ENCODE assay signal across 29 mouse cellular contexts in genomic region chr6:55343446-55343845, GRCm38 (mm10). TPM values are rescaled to one million over a fixed set of nuclear protein-coding genes. Genes with fewer than 3 reads are reported as not detected.
DNase-seq lines count a peak whose midpoint lies in the region; ATAC-seq lines count a peak whose summit lies in the region.
"Had no signal": no experiment of that assay in that cellular context is flagged by ENCODE, and none has a peak within 500 bp of the region (broad histone marks: within the 10 kb centered on the region; RNA-seq: fewer than 3 reads in every experiment).

No protein-coding gene starts in this region.

- H3K27me3 ChIP-seq in heart, embryonic 10.5 days (ENCODE audit: insufficient read depth, poor library complexity, severe bottlenecking), result peaks cover 47% of the 10 kb centered on the region
- H3K27me3 ChIP-seq in limb, embryonic 15.5 days, result no peaks in the 10 kb centered on the region
- no peaks in the 10 kb centered on the region for H3K27me3 ChIP-seq in limb, embryonic 10.5 days (ENCODE audit: low read depth, poor library complexity, severe bottlenecking)
- H3K27me3 ChIP-seq: heart, embryonic 15.5 days; midbrain, embryonic 15.5 days; neural tube, embryonic 13.5 days; stomach, embryonic 15.5 days had no signal

- peak; percentile 22 to 34 for DNase-seq in cerebellum, postnatal 14 days
- DNase-seq in heart, embryonic 10.5 days (ENCODE audit: low spot score), result no peak
- DNase-seq in heart, adult 8-10 months (ENCODE audit: low spot score), result no peak
- DNase-seq in limb, embryonic 10.5 days (ENCODE audit: low spot score), result no peak
- DNase-seq in ovary, postnatal 36 days (ENCODE audit: low spot score), result peak; percentile 1
- no peak for DNase-seq in ovary, adult 18-20 months (ENCODE audit: low spot score)
- DNase-seq: adrenal gland, postnatal 10 days; cerebellum, adult 9-10 months; kidney, postnatal 4 days; layer of hippocampus, adult 9-11 months; lung, embryonic 14.5 days; right cerebral cortex, adult 18-20 months; right cerebral cortex, postnatal 4 days; thymus, postnatal 25 days had no signal

- H3K36me3 ChIP-seq in heart, embryonic 10.5 days, result no peaks in the 10 kb centered on the region
- H3K36me3 ChIP-seq in limb, embryonic 15.5 days, result peaks cover 13% of the 10 kb centered on the region; the same call in 1 of the 2 replicates
- no peaks in the 10 kb centered on the region for H3K36me3 ChIP-seq in limb, embryonic 10.5 days
- H3K36me3 ChIP-seq: forebrain, embryonic 10.5 days; heart, embryonic 15.5 days; midbrain, embryonic 15.5 days; neural tube, embryonic 13.5 days; stomach, embryonic 15.5 days had no signal

- WGBS in heart, embryonic 10.5 days, result 82% methylated on average over 10 of the region's 10 CpGs
- 76% methylated on average over 10 of the region's 10 CpGs for WGBS in limb, embryonic 15.5 days
- WGBS in limb, embryonic 10.5 days, result 91% methylated on average over 10 of the region's 10 CpGs

- H3K9ac ChIP-seq in limb, embryonic 15.5 days, result no peak overlapping the region
- H3K9ac ChIP-seq: lung, embryonic 14.5 days; midbrain, embryonic 15.5 days; neural tube, embryonic 13.5 days; stomach, embryonic 15.5 days had no signal

- ATAC-seq in cerebellum, adult (ENCODE audit: insufficient number of reproducible peaks, low FRiP score, low TSS enrichment), result no peak
- ATAC-seq in limb, embryonic 15.5 days (ENCODE audit: insufficient number of reproducible peaks, low FRiP score, low TSS enrichment, low read depth), result no peak
- ATAC-seq: intestine, postnatal 0 days; midbrain, embryonic 15.5 days had no signal

- H3K4me2 ChIP-seq in limb, embryonic 15.5 days, result no peak overlapping the region
- H3K4me2 ChIP-seq: heart, embryonic 15.5 days; lung, embryonic 14.5 days; midbrain, embryonic 15.5 days; neural tube, embryonic 13.5 days; stomach, embryonic 15.5 days had no signal

- no peak overlapping the region for H3K4me3 ChIP-seq in heart, embryonic 10.5 days
- H3K4me3 ChIP-seq in limb, embryonic 15.5 days, result no peak overlapping the region
- H3K4me3 ChIP-seq in limb, embryonic 10.5 days, result no peak overlapping the region
- H3K4me3 ChIP-seq: forebrain, embryonic 10.5 days; heart, embryonic 15.5 days; left cerebral cortex, adult 2 months; midbrain, embryonic 15.5 days; neural tube, embryonic 13.5 days; stomach, embryonic 15.5 days had no signal

- no peaks in the 10 kb centered on the region for H3K9me3 ChIP-seq in heart, embryonic 10.5 days
- no peaks in the 10 kb centered on the region for H3K9me3 ChIP-seq in limb, embryonic 15.5 days
- H3K9me3 ChIP-seq in limb, embryonic 10.5 days (replicated peaks), result no peaks in the 10 kb centered on the region
- H3K9me3 ChIP-seq: forebrain, embryonic 10.5 days; heart, embryonic 15.5 days; midbrain, embryonic 15.5 days; neural tube, embryonic 13.5 days; stomach, embryonic 15.5 days had no signal

- peaks cover 41% of the 10 kb centered on the region for H3K4me1 ChIP-seq in heart, embryonic 10.5 days
- peaks cover 50% of the 10 kb centered on the region for H3K4me1 ChIP-seq in limb, embryonic 15.5 days
- H3K4me1 ChIP-seq in limb, embryonic 10.5 days, result peaks cover 26% of the 10 kb centered on the region
- H3K4me1 ChIP-seq: midbrain, embryonic 15.5 days had no signal

- H3K27ac ChIP-seq in heart, embryonic 10.5 days, result peak overlapping the region; percentile 36; the same call in 1 of the 2 replicates
- peak overlapping the region; percentile 76 for H3K27ac ChIP-seq in limb, embryonic 15.5 days
- H3K27ac ChIP-seq in limb, embryonic 10.5 days, result no peak overlapping the region
- H3K27ac ChIP-seq: forebrain, embryonic 10.5 days; heart, embryonic 15.5 days; left cerebral cortex, adult 2 months; macrophage; midbrain, embryonic 15.5 days; neural tube, embryonic 13.5 days had no signal

RNA-seq across cellular contexts. Expression of gene Aqp1, which starts 7.2 kb away (rescaled TPM):
- polyA plus RNA-seq in heart, embryonic 10.5 days (2016; fragmentation: Nextera tagmentation; extraction: Ambion mirVana), result 5.1 and 8.3 TPM in 2 replicates
- total RNA-seq in heart, adult 8-10 months (2022), result 100 to 1,000 TPM; 336 to 404 (median 350) TPM
- polyA plus RNA-seq in limb, embryonic 15.5 days (2015; fragmentation: Nextera tagmentation; extraction: Ambion mirVana), result 119 and 122 TPM in 2 replicates
- 0.94 and 1.1 TPM in 2 replicates for polyA plus RNA-seq in limb, embryonic 10.5 days (2016; fragmentation: Nextera tagmentation; extraction: Ambion mirVana)
- polyA plus RNA-seq: macrophage had no signal

RNA-seq across cellular contexts. Expression of gene Ghrhr, which starts 32.6 kb away (rescaled TPM):
- polyA plus RNA-seq in heart, embryonic 10.5 days (2016; fragmentation: Nextera tagmentation; extraction: Ambion mirVana), result not detected in 2 replicates
- total RNA-seq in heart, adult 8-10 months (2022), result not detected
- not detected in 2 replicates for polyA plus RNA-seq in limb, embryonic 15.5 days (2015; fragmentation: Nextera tagmentation; extraction: Ambion mirVana)
- not detected in 2 replicates for polyA plus RNA-seq in limb, embryonic 10.5 days (2016; fragmentation: Nextera tagmentation; extraction: Ambion mirVana)
- total RNA-seq: adrenal gland, postnatal 10 days; gastrocnemius, adult 8-10 months; granulocyte monocyte progenitor cell, adult 5-6 weeks; heart, postnatal 36 days; left cerebral cortex, adult 2 months had no signal
- polyA plus RNA-seq: embryonic facial prominence, embryonic 11.5 days; forebrain, embryonic 10.5 days; heart, embryonic 15.5 days; intestine, postnatal 0 days; limb, embryonic 11.5 days; lung, embryonic 14.5 days; macrophage; midbrain, embryonic 15.5 days; neural tube, embryonic 13.5 days; stomach, embryonic 15.5 days had no signal

Comparison
In these comparisons a context has a peak if more than half of its experiments do, and no peak if none do; other contexts are left out.
1. DNase-seq: peak in cerebellum, postnatal 14 days (2 of 2) and ovary, postnatal 36 days (single experiment); none in heart, embryonic 10.5 days (single experiment), heart, adult 8-10 months (single experiment), limb, embryonic 10.5 days (single experiment) and ovary, adult 18-20 months (single experiment).
2. RNA of gene Aqp1, which starts 7.2 kb away (polyA plus RNA-seq): 119 to 122 TPM in limb, embryonic 15.5 days; 5.1 to 8.3 TPM in heart, embryonic 10.5 days and 0.94 to 1.1 TPM in limb, embryonic 10.5 days; every median in the first group is over 10 times any median in the second.